Mouse (Mus musculus) kidney, embryonic 16.5 days (tissue): ENCODE measurements around the gene Gm10428. TPM values are rescaled to one million over a fixed set of nuclear protein-coding genes. Genes with fewer than 3 reads are reported as not detected.
A peak's percentile ranks its signal among the peaks of the same experiment; 100 is the strongest.

Experiments
- ATAC-seq: fragments of 200-750 bp; cut with Nextera tagmentation; 2 replicates; pipeline ENCODE4 v1.8.0; 2017; ENCODE audit warnings: moderate TSS enrichment; ENCODE audit not compliant: low FRiP score, low TSS enrichment
- H3K27ac ChIP-seq: fragments of 300-500 bp; sonication (generic); 2 replicates; pipeline ENCODE4 v1.5.1; 2014; ENCODE audit warnings: low read length
- H3K27me3 ChIP-seq: fragments of 300-500 bp; sonication (generic); 2 replicates; pipeline ENCODE4 v1.6.1; 2014; ENCODE audit warnings: low read length, control low read depth, mixed read lengths; ENCODE audit not compliant: insufficient read depth
- H3K36me3 ChIP-seq: fragments of 300-500 bp; sonication (generic); 2 replicates; pipeline ENCODE4 v1.6.1; 2014; ENCODE audit warnings: low read length, control low read depth, mixed read lengths; ENCODE audit not compliant: insufficient read depth
- H3K4me1 ChIP-seq: fragments of 300-500 bp; sonication (generic); 2 replicates; pipeline ENCODE4 v1.6.1; 2014; ENCODE audit warnings: low read length, control low read depth, mixed read lengths; ENCODE audit not compliant: insufficient read depth
- H3K4me2 ChIP-seq: fragments of 300-500 bp; sonication (generic); replicated peaks from 2 replicates; pipeline ENCODE4 v1.6.1; 2014; ENCODE audit warnings: low read depth, low read length
- H3K4me3 ChIP-seq: fragments of 300-500 bp; sonication (generic); 2 replicates; pipeline ENCODE4 v1.5.1; 2014; ENCODE audit warnings: mild to moderate bottlenecking, low read length
- H3K9ac ChIP-seq: fragments of 300-500 bp; sonication (generic); replicated peaks from 2 replicates; pipeline ENCODE4 v1.6.1; 2014; ENCODE audit warnings: low read length
- H3K9me3 ChIP-seq: fragments of 300-500 bp; sonication (generic); 2 replicates; pipeline ENCODE4 v1.6.1; 2016; ENCODE audit warnings: low read length, control low read depth
- WGBS: fragments of 180-500 bp; shearing (Covaris S2); extraction: QIAGEN DNeasy Blood & Tissue Kit; methylation state at CpG from one replicate; pipeline ENCODE4 v1.1.7; 2014; 5-methylcytosine and 5-hydroxymethylcytosine counted together
- polyA plus RNA-seq: library from polyadenylated mRNA; unstranded; fragments of >200 nt; fragmentation: Nextera tagmentation; extraction: Ambion mirVana; gene quantifications from 2 replicates; pipeline ENCODE4 v1.2.1, GENCODE M21; 2015

The Gm10428 gene
- polyA plus RNA-seq, 1 experiment from 2014 or later = not detected

DNA sequence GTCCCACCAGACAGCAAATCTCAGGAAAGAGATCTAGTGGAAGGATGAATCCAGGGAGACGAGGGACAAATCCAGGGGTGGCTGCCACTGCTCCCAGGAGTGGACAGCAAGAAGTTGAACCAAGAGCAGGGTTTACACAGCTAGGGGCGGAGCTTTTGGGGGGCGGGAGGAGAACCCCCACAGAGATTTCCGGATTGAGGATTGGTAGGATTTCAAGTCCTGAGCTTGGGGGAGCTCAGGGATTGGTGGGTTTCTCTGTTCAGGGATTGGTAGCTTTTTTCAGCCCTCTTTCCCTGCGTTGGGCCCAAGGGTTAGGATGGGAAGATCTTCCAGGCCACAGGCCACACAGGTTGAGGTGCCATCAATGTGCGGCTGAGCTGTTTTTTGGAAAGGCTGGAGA, 5.0 kb downstream of the Gm10428 start:
- 81% methylated on average over 6 of the region's 6 CpGs for WGBS

DNA sequence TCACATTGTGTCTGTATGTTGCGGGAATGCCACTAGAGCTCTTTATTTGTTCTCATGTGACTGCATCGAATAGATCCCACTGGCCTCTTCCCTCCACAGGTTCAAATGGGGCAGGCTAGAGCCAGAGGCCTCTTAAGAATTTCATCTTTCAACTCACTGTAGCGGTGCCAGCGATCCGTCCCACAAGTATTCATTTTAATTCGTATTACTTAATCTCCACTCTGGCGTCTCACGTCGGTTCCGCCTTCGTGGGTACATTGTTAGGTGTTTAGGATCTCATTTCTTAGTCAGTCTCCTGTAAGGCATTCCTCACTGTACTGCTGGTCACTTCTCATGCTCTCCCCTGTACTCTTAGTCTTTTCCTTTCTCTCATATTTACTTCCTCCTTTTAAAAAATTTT, 5.6 kb downstream of the Gm10428 start:
- 85% methylated on average over 11 of the region's 11 CpGs for WGBS
- Histone ChIP-seq H3K27ac (no peak overlapping the region), H3K4me1 (peaks cover 4% of the 10 kb centered on the region; the same call in 1 of the 2 replicates), H3K4me2 (no peak overlapping the region), H3K36me3 (no peaks in the 10 kb centered on the region), H3K4me3 (no peak overlapping the region), H3K9me3 (no peaks in the 10 kb centered on the region), H3K9ac (no peak overlapping the region), H3K27me3 (no peaks in the 10 kb centered on the region)
- no peak for ATAC-seq

More for the DNA sequence above, 5.0 kb downstream of the Gm10428 start:
- Histone ChIP-seq H3K27me3 (0 out of 2 replicates have a peak, but pooled peaks cover 3% of the 10 kb centered on the region), H3K27ac (no peak overlapping the region), H3K9ac (no peak overlapping the region), H3K4me3 (no peak overlapping the region), H3K36me3 (no peaks in the 10 kb centered on the region), H3K4me1 (peaks cover 4% of the 10 kb centered on the region; the same call in 1 of the 2 replicates), H3K4me2 (no peak overlapping the region), H3K9me3 (no peaks in the 10 kb centered on the region)
- no peak for ATAC-seq

DNA sequence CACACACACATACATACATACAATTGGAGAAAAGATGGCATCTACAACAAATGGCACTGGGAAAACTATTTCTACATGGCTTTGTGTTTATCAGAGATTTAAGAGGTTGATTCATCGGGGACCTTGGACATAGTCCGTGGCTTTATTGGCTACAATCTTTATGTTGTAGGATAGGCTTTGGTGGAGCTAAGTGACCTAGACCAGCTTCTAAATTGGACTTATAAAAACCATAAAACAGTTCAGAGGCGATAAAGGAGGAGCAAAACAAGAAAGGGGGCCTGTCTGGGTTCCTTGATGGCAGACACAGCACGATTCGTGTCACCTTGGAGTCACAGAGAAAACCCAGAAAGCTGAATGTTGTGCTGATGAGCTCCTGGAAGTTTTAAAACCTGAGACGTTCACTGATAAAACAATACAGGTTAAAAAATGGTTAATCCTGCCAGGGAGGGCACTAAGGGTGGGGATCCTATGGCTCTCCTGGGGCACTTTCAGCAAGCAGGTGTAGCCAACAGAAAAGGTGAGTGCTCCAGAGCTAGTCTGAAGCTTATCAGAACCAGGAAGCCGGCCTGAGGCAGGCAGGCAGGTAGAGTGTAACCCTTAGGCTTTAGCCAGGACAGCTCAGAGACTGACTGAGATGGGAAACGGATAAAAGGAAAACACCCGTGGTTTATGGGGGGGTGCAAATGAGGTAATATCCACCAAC, 8.0 kb downstream of the Gm10428 start:
- H3K4me1 ChIP-seq = peaks cover 4% of the 10 kb centered on the region; the same call in 1 of the 2 replicates
- H3K4me2 ChIP-seq = no peak overlapping the region
- no peak overlapping the region for H3K27ac ChIP-seq
- no peak overlapping the region for H3K9ac ChIP-seq
- H3K4me3 ChIP-seq = no peak overlapping the region
- ATAC-seq = no peak
- no peaks in the 10 kb centered on the region for H3K36me3 ChIP-seq
- no peaks in the 10 kb centered on the region for H3K27me3 ChIP-seq
- no peaks in the 10 kb centered on the region for H3K9me3 ChIP-seq
- 56% methylated on average over 9 of the region's 9 CpGs for WGBS

DNA sequence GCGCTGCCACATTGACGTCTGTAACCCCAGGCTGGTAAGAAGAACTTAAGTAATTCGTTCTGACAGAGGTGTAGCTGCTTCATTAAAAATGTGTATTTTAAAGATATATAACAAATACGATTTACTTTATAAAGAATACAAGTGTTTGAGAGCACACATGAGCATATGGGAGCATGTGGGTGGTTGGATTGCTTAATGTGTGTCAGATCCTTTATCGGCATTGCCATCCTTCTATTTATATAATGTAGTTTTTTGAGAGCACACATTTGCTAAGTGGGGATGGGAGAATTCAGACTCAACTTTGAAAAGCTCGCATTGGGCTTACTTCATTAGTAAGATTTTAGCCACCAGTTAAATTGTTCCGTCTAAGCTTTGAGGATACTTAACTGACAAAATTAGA, 23.6 kb downstream of the Gm10428 start:
- Histone ChIP-seq H3K4me2 (no peak overlapping the region), H3K9me3 (peaks cover 56% of the 10 kb centered on the region), H3K27me3 (no peaks in the 10 kb centered on the region), H3K9ac (no peak overlapping the region), H3K27ac (no peak overlapping the region), H3K4me1 (no peaks in the 10 kb centered on the region), H3K36me3 (peaks cover 53% of the 10 kb centered on the region), H3K4me3 (no peak overlapping the region)
- no peak for ATAC-seq
- WGBS = 97% methylated on average over 7 of the region's 7 CpGs

DNA sequence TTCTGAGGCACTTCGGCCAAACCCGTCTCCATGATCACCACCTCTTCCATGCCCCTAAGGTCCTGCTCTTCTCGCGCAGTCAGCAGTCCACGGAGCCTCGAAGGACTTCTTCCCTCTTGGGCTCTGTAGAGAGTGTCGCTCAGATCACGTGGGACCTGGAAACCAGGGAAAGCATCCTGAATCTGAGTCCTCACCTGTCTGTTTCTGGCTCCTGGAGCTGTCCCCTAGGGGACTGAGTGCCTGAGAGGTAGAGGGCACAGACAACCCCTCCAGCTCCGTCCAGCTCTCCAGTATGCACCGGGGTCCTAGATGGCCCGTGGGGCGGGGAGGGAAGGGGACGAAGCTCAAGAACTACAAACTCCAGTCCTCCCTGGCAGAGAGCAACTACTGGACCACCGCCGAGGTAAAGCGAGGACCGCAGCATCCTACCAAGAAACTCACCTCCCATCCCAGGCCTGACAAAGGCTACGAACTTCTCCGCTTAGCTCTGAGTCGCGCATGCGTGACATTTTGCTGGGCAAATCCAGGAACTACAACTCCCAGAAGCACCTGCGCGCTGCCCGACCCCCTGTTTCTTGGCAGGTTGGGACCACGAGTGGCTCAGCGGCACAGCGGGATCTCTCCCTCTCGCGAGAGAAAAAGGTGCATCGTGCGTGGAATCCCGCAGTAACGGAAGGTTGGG, 36.2 kb downstream of the Gm10428 start, which contains the start of gene Zfp286:
Zfp286 (minus strand) TSS at position 528 of the 682 bp plus-strand sequence.
- ATAC-seq = peak; percentile 96
- H3K9ac ChIP-seq = peak within 1 kb of the TSS; percentile 81

DNA sequence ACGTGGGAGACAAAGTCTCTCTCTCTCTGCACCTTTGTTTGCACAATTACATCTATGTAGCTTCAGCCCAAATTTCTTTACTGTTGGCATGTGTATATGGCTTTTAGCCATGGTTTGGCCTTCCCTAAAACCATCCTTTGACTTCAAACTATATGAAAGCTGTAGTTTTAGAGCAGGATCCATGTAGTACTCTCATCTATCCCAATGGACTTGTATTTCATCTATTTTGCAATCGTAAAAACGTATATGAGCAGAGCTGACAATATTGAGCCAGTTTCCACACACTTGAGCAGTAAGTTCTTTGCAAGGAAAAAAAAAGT, 36.7 kb downstream of the Gm10428 start:
- WGBS = 60% methylated on average over 3 of the region's 3 CpGs
- ATAC-seq = peak; percentile 21; the same call in 1 of the 2 replicates
- H3K4me3 ChIP-seq = peak overlapping the region; percentile 64
- H3K9ac ChIP-seq = peak overlapping the region; percentile 81
- H3K4me1 ChIP-seq = peaks cover 8% of the 10 kb centered on the region
- H3K4me2 ChIP-seq = peak overlapping the region; percentile 85
- no peaks in the 10 kb centered on the region for H3K9me3 ChIP-seq
- no peaks in the 10 kb centered on the region for H3K27me3 ChIP-seq
- H3K36me3 ChIP-seq = peaks cover 14% of the 10 kb centered on the region
- H3K27ac ChIP-seq = no peak overlapping the region

More for the DNA sequence above, 36.2 kb downstream of the Gm10428 start, which contains the start of gene Zfp286:
- peaks cover 1% of the 10 kb centered on the region; the same call in 1 of the 2 replicates for H3K9me3 ChIP-seq
- H3K4me3 ChIP-seq = peak within 1 kb of the TSS; percentile 64
- no peak within 1 kb of the TSS; the same call in 1 of the 2 replicates for H3K27ac ChIP-seq
- H3K27me3 ChIP-seq = no peaks in the 10 kb centered on the region
- H3K36me3 ChIP-seq = peaks cover 19% of the 10 kb centered on the region
- 6% methylated on average over 34 of the region's 34 CpGs for WGBS
- peak within 1 kb of the TSS; percentile 85 for H3K4me2 ChIP-seq
- peaks cover 8% of the 10 kb centered on the region for H3K4me1 ChIP-seq

Other genes starting within 250 kb of the Gm10428 start
- gene Cenpv, start 213.8 kb upstream of the Gm10428 start, polyA plus RNA-seq = 7.6 and 17.7 TPM in 2 replicates
- 3,284 and 3,391 TPM in 2 replicates for gene Ubb, start 201.9 kb upstream of the Gm10428 start, polyA plus RNA-seq
- gene Trpv2, start 178.6 kb upstream of the Gm10428 start, polyA plus RNA-seq = 4.6 and 6.6 TPM in 2 replicates
- gene Lrrc75a, start 104.6 kb upstream of the Gm10428 start, polyA plus RNA-seq = 13.8 and 15.6 TPM in 2 replicates
- 66.2 and 68.1 TPM in 2 replicates for gene Mmgt2, start 104.4 kb upstream of the Gm10428 start, polyA plus RNA-seq
- 7.5 and 9.1 TPM in 2 replicates for gene Zfp287, start 21.2 kb upstream of the Gm10428 start, polyA plus RNA-seq
- gene Zfp286, start 36.4 kb downstream of the Gm10428 start, polyA plus RNA-seq = 18.5 and 21.9 TPM in 2 replicates
- 18.1 TPM in 2 replicates for gene Trim16, start 67.1 kb downstream of the Gm10428 start, polyA plus RNA-seq
- gene Fbxw10, start 94.0 kb downstream of the Gm10428 start, polyA plus RNA-seq = 0.51 and 0.87 TPM in 2 replicates
- 79.0 and 83.6 TPM in 2 replicates for gene Tvp23b, start 126.4 kb downstream of the Gm10428 start, polyA plus RNA-seq
- gene Cdrt4, start 198.1 kb downstream of the Gm10428 start, polyA plus RNA-seq = not detected in 2 replicates